Mouse (Mus musculus) embryonic facial prominence, embryonic 12.5 days (tissue): ENCODE measurements around the gene Susd3. TPM values are rescaled to one million over a fixed set of nuclear protein-coding genes. Genes with fewer than 3 reads are reported as not detected.

Experiments
- polyA plus RNA-seq: library from polyadenylated mRNA; unstranded; fragments of >200 nt; fragmentation: Nextera tagmentation; extraction: Ambion mirVana; gene quantifications from 2 replicates; pipeline ENCODE4 v1.2.1, GENCODE M21; 2016

Susd3 gene
- polyA plus RNA-seq, 1 experiment from 2014 or later, result 1.8 TPM

Other genes starting within 250 kb of the Susd3 start
- gene Wnk2, start 100.7 kb downstream of the Susd3 start, polyA plus RNA-seq, result 3.0 and 3.9 TPM in 2 replicates
- 42.6 TPM in 2 replicates for gene Ninj1, start 61.2 kb downstream of the Susd3 start, polyA plus RNA-seq
- 50.3 and 55.7 TPM in 2 replicates for gene Card19, start 32.7 kb downstream of the Susd3 start, polyA plus RNA-seq
- 1.2 and 1.5 TPM in 2 replicates for gene Fgd3, start 71.6 kb upstream of the Susd3 start, polyA plus RNA-seq
- gene Bicd2, start 92.9 kb upstream of the Susd3 start, polyA plus RNA-seq, result 42.0 and 42.3 TPM in 2 replicates
- gene Ippk, start 172.5 kb upstream of the Susd3 start, polyA plus RNA-seq, result 14.0 and 15.8 TPM in 2 replicates
- 1.3 and 1.4 TPM in 2 replicates for gene Tes3-ps, start 244.6 kb upstream of the Susd3 start, polyA plus RNA-seq